Mouse (Mus musculus) brown adipose tissue, adult 24 weeks (tissue): ENCODE results near the gene Meox1. TPM values are rescaled to one million over a fixed set of nuclear protein-coding genes. Genes with fewer than 3 reads are reported as not detected.

ENCODE experiments used
- H3K27ac ChIP-seq: fragments of 200-500 bp; replicated peaks from 2 replicates; pipeline ENCODE4 v1.5.1; 2012; ENCODE audit warnings: low read depth, mild to moderate bottlenecking, low read length
- H3K4me1 ChIP-seq: fragments of 200-500 bp; 2 replicates; pipeline ENCODE4 v1.6.1; 2012; ENCODE audit warnings: low read length, mixed read lengths; ENCODE audit not compliant: control insufficient read depth, insufficient read depth, insufficient read length
- H3K4me3 ChIP-seq: fragments of 200-500 bp; 2 replicates; pipeline ENCODE4 v1.5.1; 2012; ENCODE audit warnings: low read depth, mild to moderate bottlenecking, low read length, moderate library complexity; ENCODE audit not compliant: insufficient read depth
- polyA plus RNA-seq: library from polyadenylated mRNA; stranded (reverse); fragments of >200 nt; gene quantifications from 2 replicates; pipeline ENCODE4 v1.2.4, GENCODE M21; 2012; ENCODE audit not compliant: missing spikeins, insufficient read depth, insufficient read length

Meox1 gene
- polyA plus RNA-seq, 1 experiment = 3.8 TPM

DNA sequence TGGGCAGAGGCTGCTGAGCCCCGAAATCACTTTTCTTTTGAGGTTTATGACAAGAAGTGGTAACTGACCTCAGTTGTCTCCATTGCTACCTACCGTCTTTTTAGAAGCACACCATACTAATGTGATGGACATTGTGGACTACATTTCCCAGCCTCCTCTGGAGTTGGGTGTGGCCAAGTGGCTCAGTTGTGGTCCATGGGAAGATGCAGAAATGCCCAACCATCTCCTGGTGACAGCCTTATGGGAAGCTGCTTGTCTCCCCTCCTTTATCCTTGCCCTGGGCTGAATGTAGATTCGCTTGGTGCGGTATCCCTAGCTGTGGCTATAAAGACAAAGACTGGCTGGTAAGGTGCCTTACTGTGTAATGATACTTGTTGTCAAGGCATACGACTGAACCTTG, 46.7 kb downstream of the Meox1 start:
- no peak overlapping the region for H3K4me3 ChIP-seq
- H3K4me1 ChIP-seq = peaks cover 20% of the 10 kb centered on the region
- no peak overlapping the region for H3K27ac ChIP-seq

DNA sequence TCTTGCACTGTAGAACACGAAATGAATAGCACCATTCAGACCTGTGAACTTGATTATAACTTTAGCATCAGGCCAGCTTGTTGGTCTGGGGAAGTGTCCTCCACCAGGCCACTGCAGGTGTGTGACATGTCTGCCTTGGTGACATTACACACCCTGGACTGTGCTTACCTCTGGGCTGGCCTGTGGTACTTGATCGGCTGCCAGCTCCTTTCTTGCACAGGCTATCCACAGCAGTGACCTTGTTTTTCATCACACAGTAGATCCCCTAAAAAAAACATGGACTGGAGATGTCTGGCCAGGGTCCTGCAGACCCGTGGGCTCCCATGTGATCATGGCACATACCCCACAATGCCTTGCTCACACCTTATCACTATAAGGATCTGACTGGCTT, 51.4 kb downstream of the Meox1 start:
- Histone ChIP-seq H3K4me3 (no peak overlapping the region), H3K27ac (no peak overlapping the region), H3K4me1 (peaks cover 4% of the 10 kb centered on the region; the same call in 1 of the 2 replicates)

DNA sequence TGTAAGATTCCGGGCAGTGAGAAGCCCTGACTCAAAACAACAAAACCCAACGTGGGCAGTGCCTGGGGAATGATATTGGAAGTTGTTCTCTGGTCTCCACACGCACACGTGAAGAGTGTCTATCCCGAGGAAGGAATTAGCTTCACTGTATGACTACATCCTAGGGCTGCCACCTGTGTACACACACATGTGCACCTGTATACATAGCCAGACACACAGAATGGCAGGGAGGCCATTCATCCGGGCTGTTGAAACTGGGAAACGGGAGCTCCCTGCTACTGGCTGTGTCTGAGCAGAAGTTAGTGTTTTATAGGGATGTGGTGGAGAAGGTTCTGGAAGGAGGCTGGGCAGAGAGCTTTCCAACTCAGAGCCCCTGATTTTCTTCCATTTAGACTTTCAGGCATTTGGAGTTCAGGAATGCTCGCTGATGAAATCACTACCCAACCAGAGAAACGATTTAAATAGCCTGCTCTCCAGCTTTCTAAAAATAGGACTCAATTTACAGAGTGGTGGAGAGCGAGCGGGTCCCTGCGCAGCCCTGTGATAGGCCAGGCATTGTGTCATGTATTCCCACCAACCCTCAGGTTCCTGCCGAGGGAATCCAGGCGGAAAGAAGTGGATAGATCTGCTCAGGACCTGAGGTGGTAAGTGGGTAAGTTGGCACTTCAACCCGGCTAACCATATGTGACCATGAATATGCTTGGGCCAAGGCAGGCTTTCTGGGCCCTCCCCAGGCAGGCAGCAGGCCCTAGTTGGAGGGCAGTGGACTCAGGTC, 52.0 kb downstream of the Meox1 start:
- peaks cover 4% of the 10 kb centered on the region; the same call in 1 of the 2 replicates for H3K4me1 ChIP-seq
- H3K4me3 ChIP-seq = no peak overlapping the region
- H3K27ac ChIP-seq = no peak overlapping the region

DNA sequence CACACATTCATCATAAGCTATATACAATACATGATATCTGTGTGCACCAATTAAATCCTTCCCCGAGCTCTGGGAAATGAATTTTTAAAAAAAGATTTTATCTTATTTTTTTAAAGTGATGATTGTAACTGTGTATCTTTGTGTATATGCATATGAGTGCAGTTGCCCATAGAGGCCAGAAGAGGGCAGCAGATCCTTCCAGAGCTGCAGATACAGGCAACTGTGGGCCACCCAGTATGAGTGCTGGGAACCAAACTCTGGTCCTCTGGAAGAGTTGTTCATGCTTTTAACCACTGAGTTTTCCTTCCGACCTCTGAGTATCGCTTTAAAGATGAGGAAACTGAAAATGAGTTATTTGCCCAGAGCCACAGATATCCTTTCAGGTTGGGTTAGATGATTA, 53.8 kb downstream of the Meox1 start:
- Histone ChIP-seq H3K4me3 (no peak overlapping the region), H3K27ac (no peak overlapping the region), H3K4me1 (peaks cover 4% of the 10 kb centered on the region; the same call in 1 of the 2 replicates)

DNA sequence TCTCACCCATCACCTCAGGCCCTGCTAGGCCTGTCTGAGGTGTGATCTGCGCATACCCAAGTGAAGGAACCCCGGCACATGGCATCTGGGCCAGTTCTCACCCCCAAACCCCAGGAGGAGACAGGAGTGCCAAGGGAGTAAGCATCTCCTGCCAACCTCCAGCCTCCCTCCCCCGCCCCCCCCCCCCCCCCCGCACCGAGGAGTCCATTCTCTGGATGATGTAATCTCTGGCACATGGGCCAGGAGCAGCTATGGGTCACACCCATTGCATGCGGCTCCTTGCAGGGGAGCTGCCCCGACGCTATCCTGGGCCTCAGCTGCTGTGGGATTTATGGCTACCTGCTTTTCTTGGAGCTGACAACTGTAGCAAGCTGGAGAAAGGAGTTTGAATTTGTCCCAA, 54.7 kb downstream of the Meox1 start:
- Histone ChIP-seq H3K4me3 (no peak overlapping the region), H3K27ac (no peak overlapping the region), H3K4me1 (peaks cover 4% of the 10 kb centered on the region; the same call in 1 of the 2 replicates)

DNA sequence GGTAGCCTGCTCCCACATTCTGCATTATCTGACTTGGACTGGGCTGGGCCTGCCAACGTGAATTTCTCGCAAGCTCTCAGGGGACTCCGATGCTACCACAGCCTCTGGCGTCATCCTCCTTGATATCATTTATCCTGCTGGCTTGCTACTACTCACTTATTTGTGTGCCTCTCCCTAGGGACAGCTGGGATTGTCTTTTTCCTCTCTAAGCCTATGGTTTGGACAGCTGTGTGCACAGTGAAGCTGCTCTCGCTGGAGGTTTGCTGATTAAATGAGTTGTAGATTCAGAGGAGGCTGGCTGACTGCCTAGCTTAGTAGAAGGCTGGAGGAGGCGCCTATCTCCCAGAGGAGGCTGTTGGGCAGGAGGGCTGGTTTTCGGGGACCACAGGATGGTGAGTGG, 62.2 kb downstream of the Meox1 start:
- Histone ChIP-seq H3K4me3 (no peak overlapping the region), H3K27ac (peak overlapping the region; percentile 62), H3K4me1 (peaks cover 15% of the 10 kb centered on the region; the same call in 1 of the 2 replicates)

DNA sequence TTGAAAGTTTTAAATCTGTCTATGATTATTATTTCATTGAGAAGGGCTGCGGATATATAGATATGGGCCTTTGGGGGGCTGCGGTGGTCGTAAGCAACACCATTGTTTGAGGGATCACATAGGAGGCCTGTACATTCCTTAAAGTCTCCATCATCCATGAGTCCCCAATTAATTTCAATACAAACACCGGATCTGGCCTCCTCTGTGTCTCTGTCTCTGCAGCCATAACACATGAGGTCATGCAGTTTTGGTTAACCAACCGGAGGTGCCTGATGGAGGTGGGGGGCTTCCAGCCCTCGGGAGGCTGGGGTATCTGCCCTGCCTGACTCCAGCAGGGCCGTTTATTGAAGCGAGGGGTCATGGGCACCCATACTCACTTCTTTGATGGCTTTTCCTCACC, 63.6 kb downstream of the Meox1 start:
- Histone ChIP-seq H3K4me1 (peaks cover 15% of the 10 kb centered on the region; the same call in 1 of the 2 replicates), H3K4me3 (0 out of 2 replicates have a peak overlapping the region, but pooled peaks have one; percentile 5), H3K27ac (peak overlapping the region; percentile 78)

DNA sequence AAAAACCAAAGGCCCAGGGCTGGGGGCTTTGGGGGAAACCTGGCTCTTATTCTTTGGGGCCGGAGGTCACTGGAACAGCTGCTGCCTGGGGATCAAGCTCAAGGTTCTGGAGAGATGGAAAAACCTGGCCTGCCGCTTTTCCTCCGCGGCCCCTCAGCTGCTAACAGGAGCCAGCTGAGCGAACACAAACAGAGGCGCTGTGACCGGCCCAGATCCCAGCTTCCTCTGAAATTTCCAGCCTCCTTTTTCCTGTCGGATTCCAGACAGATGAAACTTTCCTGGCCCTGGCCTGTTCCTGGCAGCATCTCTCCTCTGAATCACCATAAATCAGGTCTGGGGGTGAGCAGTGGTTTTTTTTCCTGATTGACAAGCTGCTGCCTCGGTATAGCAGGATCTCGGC, 64.1 kb downstream of the Meox1 start:
- Histone ChIP-seq H3K4me1 (peaks cover 15% of the 10 kb centered on the region; the same call in 1 of the 2 replicates), H3K27ac (peak overlapping the region; percentile 92), H3K4me3 (peak overlapping the region; percentile 22; the same call in 1 of the 2 replicates)

DNA sequence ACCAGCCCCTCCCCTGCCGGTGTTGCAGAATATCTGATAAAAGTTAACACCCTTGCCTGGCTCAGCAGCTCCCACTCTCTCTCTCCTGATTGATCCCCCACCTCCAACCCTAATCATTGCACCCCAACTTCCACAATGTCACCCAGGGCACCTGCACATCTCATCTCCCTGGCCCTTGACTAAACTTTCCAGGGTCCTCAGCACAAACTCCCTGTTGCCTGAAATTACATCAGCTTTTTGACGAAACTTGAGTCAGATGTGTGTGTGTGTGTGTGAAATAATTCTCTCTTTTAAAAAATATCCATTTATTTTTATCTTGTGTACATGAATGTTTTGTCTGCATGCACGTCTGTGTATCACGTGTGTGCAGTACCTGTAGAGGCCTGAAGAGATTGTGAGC, 65.5 kb downstream of the Meox1 start:
- no peak overlapping the region for H3K27ac ChIP-seq

More for the DNA sequence above, 65.5 kb downstream of the Meox1 start:
- H3K4me3 ChIP-seq = no peak overlapping the region
- peaks cover 15% of the 10 kb centered on the region; the same call in 1 of the 2 replicates for H3K4me1 ChIP-seq

Other genes with a start within 250 kb of the Meox1 start
- gene Arl4d, start 228.8 kb downstream of the Meox1 start, polyA plus RNA-seq = 3.5 and 3.8 TPM in 2 replicates
- gene Dhx8, start 161.5 kb downstream of the Meox1 start, polyA plus RNA-seq = 6.5 and 11.0 TPM in 2 replicates
- not detected in 2 replicates for gene Etv4, start 109.0 kb downstream of the Meox1 start, polyA plus RNA-seq
- not detected in 2 replicates for gene Sost, start 72.6 kb upstream of the Meox1 start, polyA plus RNA-seq
- gene Cfap97d1, start 89.9 kb upstream of the Meox1 start, polyA plus RNA-seq = not detected in 2 replicates
- gene Dusp3, start 92.6 kb upstream of the Meox1 start, polyA plus RNA-seq = 66.5 and 75.1 TPM in 2 replicates
- 0.54 and 0.87 TPM in 2 replicates for gene Mpp3, start 134.1 kb upstream of the Meox1 start, polyA plus RNA-seq
- gene Cd300lg, start 147.1 kb upstream of the Meox1 start, polyA plus RNA-seq = 37.7 and 46.4 TPM in 2 replicates
- 3.7 and 7.0 TPM in 2 replicates for gene Mpp2, start 194.1 kb upstream of the Meox1 start, polyA plus RNA-seq
- not detected in 2 replicates for gene Ppy, start 206.9 kb upstream of the Meox1 start, polyA plus RNA-seq
- not detected in 2 replicates for gene Pyy, start 213.5 kb upstream of the Meox1 start, polyA plus RNA-seq